Mouse (Mus musculus) C2C12 (cell line): Measurements from ENCODE around the gene Phf13. TPM values are rescaled to one million over a fixed set of nuclear protein-coding genes. Genes with fewer than 3 reads are reported as not detected.

Experiments
- H3K27me3 ChIP-seq: one replicate; pipeline ENCODE4 v1.6.1; 2011; ENCODE audit not compliant: control insufficient read depth, insufficient read depth, insufficient read length
- H3K36me3 ChIP-seq: one replicate; pipeline ENCODE4 v1.6.1; 2011; ENCODE audit not compliant: control insufficient read depth, insufficient read depth
- H3K4me3 ChIP-seq: one replicate; pipeline ENCODE4 v1.5.1; 2011; ENCODE audit warnings: mild to moderate bottlenecking, control low read depth; ENCODE audit not compliant: poor library complexity, insufficient read depth, severe bottlenecking
- H3K79me2 ChIP-seq: one replicate; pipeline ENCODE4 v1.6.1; 2011; ENCODE audit not compliant: control insufficient read depth, insufficient read depth
- H3K79me3 ChIP-seq: one replicate; pipeline ENCODE4 v1.6.1; 2011; ENCODE audit warnings: low read depth, control low read depth
- H3ac ChIP-seq: one replicate; pipeline ENCODE3; 2011; ENCODE audit warnings: low read depth; ENCODE audit not compliant: control insufficient read depth, insufficient read length
- CEBPB ChIP-seq: IDR thresholded peaks from one replicate; pipeline ENCODE4 v1.6.1; 2011; ENCODE audit warnings: low read depth, mild to moderate bottlenecking, control low read depth, moderate library complexity
- CTCF ChIP-seq: IDR thresholded peaks from one replicate; pipeline ENCODE4 v1.5.1; 2011; ENCODE audit not compliant: control insufficient read depth, insufficient read depth, insufficient read length
- FOSL1 ChIP-seq: IDR thresholded peaks from one replicate; pipeline ENCODE4 v1.8.0; 2011; ENCODE audit warnings: mild to moderate bottlenecking, low read length; ENCODE audit not compliant: poor library complexity, insufficient read depth, severe bottlenecking
- MAX ChIP-seq: IDR thresholded peaks from one replicate; pipeline ENCODE4 v1.6.1; 2011; ENCODE audit warnings: mild to moderate bottlenecking, control low read depth
- MYOD1 ChIP-seq: IDR thresholded peaks from one replicate; pipeline ENCODE4 v1.6.1; 2011; ENCODE audit warnings: low read depth; ENCODE audit not compliant: control insufficient read depth, insufficient read length
- MYOG ChIP-seq: IDR thresholded peaks from one replicate; pipeline ENCODE4 v1.6.1; 2011; ENCODE audit not compliant: control insufficient read depth, insufficient read length; ENCODE audit errors: extremely low read depth
- USF1 ChIP-seq: IDR thresholded peaks from one replicate; pipeline ENCODE4 v1.6.1; 2011; ENCODE audit warnings: low read depth, mild to moderate bottlenecking, control low read depth, moderate library complexity
- polyA plus RNA-seq: library from polyadenylated mRNA; unstranded; fragments of >200 nt; fragmentation: generic; extraction: Trizol; gene quantifications from one replicate; pipeline ENCODE4 v1.2.1, GENCODE M21; 2012; ENCODE audit warnings: missing spikeins

Gene Phf13
- polyA plus RNA-seq, 1 experiment = 18.8 TPM

GRCm38 (mm10) chr4:151985886-151986285 is 10.2 kb downstream of the Phf13 start:
- H3K4me3 ChIP-seq = no peak overlapping the region
- H3ac ChIP-seq = no peak overlapping the region
- H3K79me2 ChIP-seq = peaks cover 34% of the 10 kb centered on the region
- no peak for TF ChIP-seq USF1
- TF ChIP-seq FOSL1 = no peak
- no peak for TF ChIP-seq MYOD1
- no peak for TF ChIP-seq CEBPB
- TF ChIP-seq MAX = no peak
- no peak for TF ChIP-seq MYOG
- TF ChIP-seq CTCF = no peak
- H3K27me3 ChIP-seq = no peaks in the 10 kb centered on the region
- H3K79me3 ChIP-seq = no peaks in the 10 kb centered on the region
- peaks cover 19% of the 10 kb centered on the region for H3K36me3 ChIP-seq

DNA sequence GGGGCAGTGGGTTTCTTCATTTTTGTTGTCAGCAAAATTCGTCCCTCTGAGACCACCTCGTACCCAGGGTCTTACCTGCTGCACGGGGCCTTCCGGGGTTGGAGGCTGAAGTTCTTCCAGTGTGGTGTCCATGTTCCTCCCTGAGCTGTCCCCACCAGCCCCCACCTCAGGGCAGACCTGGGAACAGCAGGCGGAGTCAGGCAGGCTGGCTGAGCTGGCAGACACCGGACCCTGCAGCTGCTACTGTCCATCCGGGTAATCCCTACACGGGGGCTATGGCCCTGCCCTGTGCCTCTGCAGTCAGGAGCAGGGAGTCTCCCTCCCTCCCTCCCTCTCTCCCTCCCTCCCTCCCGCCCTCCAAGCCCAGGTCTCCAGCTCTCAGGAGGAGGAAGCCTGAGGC is 12.5 kb downstream of the Phf13 start:
- Histone ChIP-seq H3ac (peak overlapping the region; percentile 46), H3K27me3 (no peaks in the 10 kb centered on the region), H3K4me3 (no peak overlapping the region), H3K79me3 (no peaks in the 10 kb centered on the region), H3K79me2 (peaks cover 22% of the 10 kb centered on the region), H3K36me3 (peaks cover 32% of the 10 kb centered on the region)
- TF ChIP-seq MAX (no peak), FOSL1 (no peak), MYOD1 (peak; percentile 99), CTCF (no peak)

- Histone ChIP-seq H3K27me3 (no peaks in the 10 kb centered on the region), H3K4me3 (no peak overlapping the region), H3K36me3 (peaks cover 35% of the 10 kb centered on the region), H3K79me3 (no peaks in the 10 kb centered on the region), H3ac (peak overlapping the region; percentile 51), H3K79me2 (peaks cover 17% of the 10 kb centered on the region)
- no peak for TF ChIP-seq MAX
- TF ChIP-seq FOSL1 = no peak
- no peak for TF ChIP-seq USF1
- no peak for TF ChIP-seq CEBPB
- TF ChIP-seq MYOG = no peak
- TF ChIP-seq MYOD1 = no peak
- TF ChIP-seq CTCF = no peak
These were observed 13.0 kb downstream of the Phf13 start for GRCm38 (mm10) chr4:151983043-151983442.

- H3K36me3 ChIP-seq = peaks cover 50% of the 10 kb centered on the region
- TF ChIP-seq CTCF (peak; percentile 97), CEBPB (no peak)
- H3K4me3 ChIP-seq = no peak overlapping the region
These were observed 14.7 kb downstream of the Phf13 start for GRCm38 (mm10) chr4:151981363-151981762.

GRCm38 (mm10) chr4:151980699-151981098 is 15.4 kb downstream of the Phf13 start:
- TF ChIP-seq CTCF = no peak
- no peak for TF ChIP-seq USF1
- no peak for TF ChIP-seq MYOG
- no peak for TF ChIP-seq MYOD1
- no peak for TF ChIP-seq FOSL1
- TF ChIP-seq CEBPB = no peak
- H3K36me3 ChIP-seq = peaks cover 52% of the 10 kb centered on the region

More at GRCm38 (mm10) chr4:151981363-151981762, 14.7 kb downstream of the Phf13 start:
- H3K79me3 ChIP-seq = no peaks in the 10 kb centered on the region
- H3ac ChIP-seq = no peak overlapping the region
- H3K27me3 ChIP-seq = no peaks in the 10 kb centered on the region
- H3K79me2 ChIP-seq = peaks cover under 1% of the 10 kb centered on the region

GRCm38 (mm10) chr4:151977748-151978147 is 18.3 kb downstream of the Phf13 start:
- no peaks in the 10 kb centered on the region for H3K79me2 ChIP-seq
- H3K79me3 ChIP-seq = no peaks in the 10 kb centered on the region
- no peak overlapping the region for H3K4me3 ChIP-seq
- no peaks in the 10 kb centered on the region for H3K27me3 ChIP-seq
- peaks cover 63% of the 10 kb centered on the region for H3K36me3 ChIP-seq
- H3ac ChIP-seq = no peak overlapping the region
- TF ChIP-seq CTCF (peak; percentile 79), USF1 (no peak)

More at GRCm38 (mm10) chr4:151980699-151981098, 15.4 kb downstream of the Phf13 start:
- H3K79me2 ChIP-seq = no peaks in the 10 kb centered on the region
- no peak overlapping the region for H3ac ChIP-seq
- no peak overlapping the region for H3K4me3 ChIP-seq
- no peaks in the 10 kb centered on the region for H3K27me3 ChIP-seq
- H3K79me3 ChIP-seq = no peaks in the 10 kb centered on the region
